Mouse (Mus musculus): ENCODE data around the gene 1700029H14Rik.
A peak's percentile ranks its signal among the peaks of the same experiment; 100 is the strongest.

Gene 1700029H14Rik

DNA sequence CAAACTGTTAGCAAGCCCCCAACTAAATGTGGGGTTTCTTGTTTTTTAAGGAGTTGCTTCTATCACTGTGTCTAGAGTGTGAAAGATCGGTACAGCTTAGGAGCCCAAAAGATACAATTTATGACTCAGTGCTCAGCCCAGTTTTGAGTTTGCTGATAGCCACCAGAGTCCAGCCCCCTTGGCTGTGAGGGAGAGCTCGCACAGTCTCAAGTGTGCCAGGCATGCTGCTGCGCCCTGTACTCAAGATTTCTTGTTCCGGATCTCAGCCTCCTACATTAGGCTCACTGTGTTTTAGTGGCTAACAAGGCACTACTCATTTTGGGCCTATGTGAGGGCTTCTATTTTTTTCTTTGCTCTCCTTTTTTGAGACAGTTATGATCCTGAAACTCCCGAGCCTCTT, 22.1 kb downstream of the 1700029H14Rik start:
- DNase-seq = no peak

DNA sequence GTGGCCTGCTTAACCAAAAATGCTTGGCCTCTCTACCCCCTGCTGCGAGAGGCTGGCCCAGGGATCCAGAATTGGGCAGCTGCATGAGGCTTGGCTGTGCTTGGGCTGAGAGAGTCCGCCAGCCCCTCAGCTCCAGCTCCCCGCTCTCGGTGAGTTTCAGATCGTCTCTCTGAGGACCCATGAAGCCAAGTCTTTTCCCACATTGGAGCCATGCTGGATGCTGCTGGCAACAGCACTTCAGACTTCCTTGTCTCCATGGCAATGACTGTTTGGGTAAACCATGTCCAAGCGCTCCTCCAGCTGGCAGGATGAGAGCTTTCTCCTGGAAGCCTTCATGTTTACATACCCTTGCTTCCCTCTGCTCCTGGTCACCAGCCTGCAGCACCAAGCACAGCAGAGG, 23.4 kb downstream of the 1700029H14Rik start:
- DNase-seq = peak; percentile 76

DNA sequence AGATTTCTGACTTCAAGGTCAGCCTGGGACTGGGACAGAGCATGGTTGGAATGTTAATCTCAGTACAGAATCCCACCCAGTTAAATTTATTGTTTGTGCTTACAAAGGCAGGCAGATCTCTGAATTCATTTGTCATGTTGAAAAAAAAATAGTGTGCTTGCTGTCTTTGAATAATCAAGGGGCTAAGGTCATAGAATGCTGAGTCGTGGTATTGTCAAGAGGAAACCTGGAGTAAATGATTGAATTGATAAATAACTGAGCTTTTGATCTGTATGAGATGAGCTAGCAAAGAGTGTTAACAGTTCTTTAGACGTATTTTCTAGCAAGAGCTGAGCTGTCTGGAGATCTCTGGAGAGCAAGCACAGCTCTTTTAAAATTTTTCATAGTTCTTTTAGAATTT, 25.2 kb downstream of the 1700029H14Rik start:
- DNase-seq = peak; percentile 65

DNA sequence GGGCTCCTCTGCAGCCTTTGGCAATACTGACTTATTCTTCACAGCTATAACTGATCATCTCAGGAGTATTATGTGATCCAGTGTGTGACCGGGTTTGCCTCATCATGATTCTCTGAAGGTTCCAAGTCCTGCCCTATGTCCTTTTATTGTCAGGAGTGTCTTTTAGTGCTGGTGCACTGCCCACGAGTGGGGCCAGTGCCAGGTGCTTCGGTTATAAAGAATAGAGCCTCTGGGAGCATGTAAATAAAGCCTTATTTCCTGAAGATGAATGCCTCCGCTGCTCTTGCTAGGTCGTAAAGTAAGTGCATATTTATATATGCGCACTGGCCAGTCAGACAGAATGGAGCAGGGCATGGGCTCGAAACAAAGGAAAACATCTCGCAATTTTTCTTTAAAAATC, 29.1 kb downstream of the 1700029H14Rik start:
- no peak for DNase-seq

DNA sequence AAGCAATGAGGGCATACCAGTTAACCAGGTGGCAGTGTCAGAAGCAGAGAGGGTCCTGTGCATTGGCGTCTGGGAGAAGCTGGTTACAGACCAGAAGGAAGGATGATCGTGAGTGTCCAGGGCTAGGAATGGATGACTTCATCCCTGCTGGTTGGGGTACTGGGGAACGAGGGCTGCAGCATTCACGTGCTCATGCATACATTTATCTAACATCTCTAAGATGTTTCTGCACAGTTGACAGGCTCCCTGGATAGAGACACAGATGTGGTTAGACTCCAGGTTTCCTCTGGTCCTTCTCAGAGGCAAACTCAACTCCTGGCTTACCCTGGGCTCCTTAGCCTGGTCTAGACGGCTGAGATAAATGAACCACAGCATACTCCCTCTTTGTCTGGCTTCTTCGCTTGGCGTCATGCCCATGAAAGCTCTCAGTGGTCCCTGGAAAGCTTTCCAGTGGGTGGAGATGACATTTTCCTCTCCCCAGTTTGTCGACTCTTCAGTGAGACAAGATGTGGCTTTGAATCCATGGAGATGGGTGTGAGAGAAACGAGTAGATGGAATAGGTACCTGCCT, 30.6 kb downstream of the 1700029H14Rik start:
- no peak for DNase-seq

DNA sequence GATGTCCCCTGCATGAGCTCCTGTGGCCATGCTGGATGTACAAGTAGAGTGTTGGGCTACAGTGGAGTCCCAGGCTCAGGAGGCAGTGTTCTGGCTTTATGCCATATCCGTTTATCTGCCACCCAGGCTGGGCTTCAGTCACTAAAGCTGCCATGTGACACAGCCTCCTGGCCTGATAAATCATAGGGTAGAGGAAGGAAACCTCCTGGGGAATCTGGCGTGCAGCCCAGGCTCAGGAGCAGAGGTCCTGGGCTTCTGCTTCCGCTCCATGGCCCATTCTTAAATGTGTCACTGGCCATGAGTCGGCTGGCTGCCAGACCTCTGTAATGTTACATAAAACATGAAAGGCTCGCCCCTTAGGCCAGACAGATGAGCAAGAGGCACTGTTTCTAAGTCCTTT, 31.3 kb downstream of the 1700029H14Rik start:
- DNase-seq = peak; percentile 99

DNA sequence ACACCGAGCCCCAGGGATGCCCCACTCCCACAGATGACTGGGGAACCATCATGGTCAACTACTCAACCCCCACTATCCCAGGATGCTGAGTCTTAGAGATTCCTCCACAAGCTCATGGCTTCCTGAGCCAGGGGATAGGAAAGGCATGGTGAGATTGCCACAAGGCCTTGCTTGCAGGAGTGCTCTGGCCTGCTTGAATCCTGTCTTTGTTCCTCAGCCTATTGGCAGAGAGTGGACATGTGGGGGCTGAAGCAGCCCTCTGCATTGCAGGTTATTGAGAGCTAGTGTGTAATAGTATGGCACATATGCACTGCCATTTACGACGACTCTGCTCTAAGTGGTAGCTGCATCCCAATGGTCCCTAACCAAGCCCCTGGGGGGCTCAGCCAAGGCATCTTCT, 31.9 kb downstream of the 1700029H14Rik start:
- no peak for DNase-seq

DNA sequence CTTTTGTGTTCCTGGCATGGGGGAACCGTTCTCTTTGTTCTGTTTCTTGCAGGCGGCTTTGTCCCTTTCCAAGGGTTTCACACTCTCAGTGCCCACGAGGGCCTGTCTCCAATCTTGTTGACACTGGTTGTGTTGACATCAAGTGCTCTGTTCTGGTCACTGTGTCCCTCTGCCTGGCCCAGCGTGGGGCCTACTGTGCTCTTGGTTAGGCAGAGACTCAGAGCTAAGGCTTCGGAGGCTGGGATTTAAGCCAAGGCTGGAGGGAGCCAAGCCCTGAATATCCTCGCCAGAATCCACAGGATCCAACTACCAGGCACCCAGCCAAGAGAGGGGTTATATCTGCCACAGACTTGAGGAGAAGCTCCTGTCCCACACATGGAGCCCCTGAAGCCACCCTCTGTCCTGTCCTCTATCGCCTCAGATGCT, 32.4 kb downstream of the 1700029H14Rik start:
- DNase-seq = peak; percentile 92

DNA sequence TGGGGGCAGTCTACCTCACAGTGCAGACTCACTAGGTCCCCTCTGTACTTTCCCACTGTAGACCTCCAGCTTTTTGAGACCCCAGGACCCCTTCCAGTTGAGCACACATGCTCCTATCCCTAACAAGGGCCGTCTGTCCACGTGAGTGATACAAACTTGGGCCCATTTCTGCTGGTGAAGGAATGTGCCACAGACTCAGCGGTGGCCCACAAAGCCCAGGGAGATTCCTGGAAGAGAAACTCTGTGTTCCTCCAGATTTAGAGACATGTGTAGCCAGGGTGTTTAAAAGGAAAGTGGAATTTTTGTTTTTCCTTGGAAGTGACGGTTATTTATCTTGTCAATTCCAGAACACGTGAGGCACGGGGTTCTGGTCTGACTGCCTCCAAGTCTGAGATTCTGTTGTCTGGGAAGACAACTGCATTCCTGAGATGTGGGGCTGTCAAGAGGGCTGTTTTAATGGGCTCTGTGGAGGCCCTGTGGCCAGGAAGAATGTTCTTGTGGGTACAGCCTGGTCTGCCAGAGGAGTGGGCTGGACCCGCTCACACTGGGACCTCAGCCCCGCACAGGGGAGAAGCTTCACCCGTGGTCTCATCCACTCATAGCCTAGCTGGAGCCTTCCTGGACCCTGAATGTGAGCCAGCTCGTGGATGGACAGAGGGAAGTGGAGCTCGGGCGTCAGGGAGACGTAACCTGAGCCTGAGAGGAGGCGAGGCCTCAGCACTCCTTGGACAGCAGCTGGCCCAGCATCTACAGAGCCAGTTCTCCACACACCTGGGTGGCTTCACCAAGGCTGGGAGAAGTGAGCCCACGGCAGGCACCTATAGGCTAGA, 33.0 kb downstream of the 1700029H14Rik start:
- DNase-seq = peak; percentile 63

DNA sequence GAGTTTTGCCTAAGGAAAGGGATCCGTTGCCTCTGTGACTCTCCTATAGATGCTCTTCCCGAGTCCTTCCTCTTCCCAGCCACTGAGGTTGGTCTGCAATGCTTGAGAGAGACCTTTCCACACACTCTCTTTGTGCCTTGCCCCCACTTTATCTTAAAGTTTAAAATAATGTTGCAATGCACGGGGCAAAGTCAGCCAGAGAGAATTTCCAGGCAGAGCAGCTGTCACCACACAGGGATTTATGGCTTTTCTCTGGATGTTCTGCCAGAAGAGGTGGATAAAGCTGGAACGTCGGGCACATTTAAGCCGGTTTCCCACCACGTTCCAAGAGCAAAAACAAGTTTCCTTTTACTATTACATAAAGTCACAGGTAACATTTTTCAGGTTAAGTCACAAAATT, 40.9 kb downstream of the 1700029H14Rik start:
- no peak for DNase-seq

DNA sequence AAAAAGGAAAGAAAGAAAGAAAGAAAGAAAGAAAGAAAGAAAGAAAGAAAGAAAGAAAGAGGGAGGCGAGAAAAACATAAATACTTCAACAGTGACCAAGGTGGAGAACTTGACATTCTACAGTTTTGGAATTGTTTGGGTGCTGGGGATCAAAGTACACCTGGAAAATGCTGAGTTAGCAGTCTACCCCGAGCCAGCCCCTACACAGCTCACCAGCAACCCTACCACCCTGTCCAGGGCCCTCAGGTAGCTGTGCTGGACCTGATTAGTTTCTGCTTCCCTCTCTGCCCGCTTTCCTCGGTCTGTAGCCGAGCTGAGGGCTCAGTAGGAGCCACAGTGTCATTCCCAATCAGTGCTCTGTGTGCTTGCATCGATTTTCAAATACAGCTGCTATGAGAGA, 41.9 kb downstream of the 1700029H14Rik start:
- peak; percentile 48 for DNase-seq

DNA sequence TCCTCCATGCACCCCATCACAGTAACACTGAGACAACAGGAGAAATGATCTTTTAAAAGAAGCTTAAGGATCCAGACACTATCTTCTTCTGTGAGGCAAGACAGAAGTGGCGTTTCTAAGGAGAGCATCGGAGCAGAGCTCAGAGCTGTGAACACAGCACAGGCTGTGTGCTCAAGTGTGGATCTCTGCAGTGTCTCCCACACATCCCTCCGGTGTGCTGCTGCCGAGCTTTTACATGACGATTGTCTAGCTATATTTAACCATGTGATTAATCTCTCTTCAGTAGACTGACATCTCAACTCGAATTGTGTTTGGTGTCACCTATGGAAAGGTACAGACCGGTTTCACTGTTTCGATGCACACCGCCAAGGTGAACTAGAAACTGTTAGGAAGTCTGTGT, 42.8 kb downstream of the 1700029H14Rik start:
- DNase-seq = no peak

DNA sequence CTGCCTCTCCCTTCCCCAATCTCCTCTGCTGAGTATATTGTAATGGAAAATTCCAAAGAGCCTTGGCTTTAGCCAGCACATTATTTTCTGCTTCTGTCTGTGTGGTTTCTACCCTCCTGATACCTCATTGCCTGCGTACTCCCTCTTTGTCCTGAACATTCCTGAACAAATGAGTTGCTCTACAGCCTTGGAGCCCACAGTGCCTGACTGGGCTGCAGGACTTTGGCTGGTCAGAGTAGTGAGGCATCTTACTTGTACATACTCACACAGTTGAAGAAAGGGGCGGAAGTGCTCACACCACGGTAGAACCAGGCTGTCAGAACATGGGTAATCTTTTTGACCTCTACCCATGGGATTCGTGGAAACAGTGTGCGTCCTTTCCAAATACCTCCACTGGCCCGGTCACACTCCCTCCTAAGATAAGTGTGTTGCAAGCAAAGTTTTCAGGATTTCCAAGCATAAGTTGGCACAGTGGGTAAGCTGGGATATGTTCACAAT, 44.9 kb downstream of the 1700029H14Rik start:
- no peak for DNase-seq

DNA sequence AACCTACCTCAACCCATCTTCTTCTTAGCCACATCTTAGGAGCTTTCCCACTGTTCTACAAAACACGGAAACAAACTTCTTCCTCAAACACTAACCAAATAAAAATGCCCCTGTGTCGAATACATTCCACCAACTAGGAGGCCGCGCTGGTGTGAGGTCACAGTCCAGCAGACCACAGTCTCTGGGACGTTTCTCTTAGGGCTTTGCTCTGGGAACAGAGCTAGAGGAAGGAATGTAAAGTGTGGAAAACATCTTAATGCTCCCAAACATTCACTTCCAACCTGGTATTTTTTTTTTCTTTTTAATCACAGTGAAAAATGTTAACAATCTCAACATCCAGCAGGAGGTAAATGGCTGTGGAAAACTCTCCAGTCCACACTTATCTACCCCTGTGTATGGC, 45.5 kb downstream of the 1700029H14Rik start:
- DNase-seq = no peak

DNA sequence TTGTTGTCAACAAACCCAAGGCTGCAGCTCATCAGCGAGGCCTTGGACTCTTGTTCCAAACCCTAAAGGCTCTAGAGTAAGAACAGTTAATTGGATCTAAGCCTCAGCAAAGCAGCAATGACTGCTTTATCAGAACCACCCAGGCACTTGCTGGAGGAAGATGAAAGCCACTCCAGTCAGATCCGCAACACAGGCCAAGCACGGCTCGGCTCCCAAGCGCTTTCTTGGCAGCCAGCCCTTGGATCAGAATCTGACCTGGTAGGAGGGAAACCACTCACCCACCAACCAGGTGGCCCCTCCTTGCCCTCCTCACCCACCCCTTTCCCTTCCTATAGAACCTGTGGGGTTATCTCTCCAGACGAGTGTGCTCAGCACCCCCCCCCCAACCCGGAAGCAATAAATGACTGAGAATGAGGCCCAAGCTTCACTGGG, 46.2 kb downstream of the 1700029H14Rik start:
- DNase-seq = peak; percentile 57

DNA sequence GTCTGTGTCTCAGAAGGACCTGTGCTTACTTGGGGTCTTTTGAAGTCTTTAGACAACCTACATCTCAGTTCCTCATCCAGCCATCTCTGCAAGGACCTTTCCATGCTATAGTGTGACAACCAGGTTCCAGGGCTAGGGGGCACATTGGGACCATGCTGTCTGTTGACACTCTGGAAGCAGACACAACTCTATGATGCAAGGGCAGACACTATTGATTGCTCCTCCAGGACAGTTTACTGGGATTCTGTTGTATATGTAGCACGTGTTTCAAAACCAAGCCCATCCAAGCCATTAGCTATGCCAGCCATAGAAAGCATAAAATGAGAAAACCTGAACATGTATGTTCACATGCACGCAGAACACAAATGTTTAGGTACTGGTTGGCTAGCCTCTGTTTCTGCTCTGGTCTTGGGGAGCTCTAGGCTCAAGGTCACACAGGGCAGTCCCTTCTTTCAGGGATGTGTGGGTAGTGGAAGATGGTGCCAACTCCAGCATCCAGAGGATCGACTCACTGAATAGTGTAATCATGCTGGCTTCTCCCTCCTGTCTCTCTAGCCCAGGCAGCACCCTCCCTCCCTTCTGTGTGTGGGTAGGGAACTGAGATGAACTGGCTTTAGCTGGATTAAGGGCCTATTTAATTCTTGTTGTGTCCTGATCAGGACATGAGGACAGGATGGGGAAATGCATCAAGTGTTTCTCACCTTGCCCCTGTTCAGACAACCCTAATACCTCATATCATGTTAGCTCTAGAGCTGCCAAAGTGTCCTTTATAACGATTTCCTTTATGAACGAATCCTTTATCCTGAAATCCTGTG, 48.5 kb downstream of the 1700029H14Rik start:
- DNase-seq = no peak

DNA sequence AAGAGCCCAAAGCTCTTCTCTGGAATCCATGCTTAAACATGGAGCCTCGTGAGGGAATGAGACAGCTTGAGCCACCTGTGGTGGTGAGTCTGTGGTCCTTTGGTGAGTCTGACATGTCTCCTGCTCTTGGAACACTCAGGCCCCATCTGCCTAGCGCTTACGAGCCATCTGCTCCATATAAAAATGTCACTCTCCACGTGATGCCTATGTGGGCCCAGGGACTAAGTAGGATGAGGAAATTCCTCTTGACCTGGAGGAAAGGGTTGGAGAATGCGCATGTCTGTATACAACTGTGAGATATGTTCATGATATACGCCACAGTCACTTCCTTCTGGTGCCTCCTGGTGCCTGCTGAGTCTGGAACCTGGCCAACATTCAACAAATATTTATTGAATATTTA, 49.6 kb downstream of the 1700029H14Rik start:
- no peak for DNase-seq

DNA sequence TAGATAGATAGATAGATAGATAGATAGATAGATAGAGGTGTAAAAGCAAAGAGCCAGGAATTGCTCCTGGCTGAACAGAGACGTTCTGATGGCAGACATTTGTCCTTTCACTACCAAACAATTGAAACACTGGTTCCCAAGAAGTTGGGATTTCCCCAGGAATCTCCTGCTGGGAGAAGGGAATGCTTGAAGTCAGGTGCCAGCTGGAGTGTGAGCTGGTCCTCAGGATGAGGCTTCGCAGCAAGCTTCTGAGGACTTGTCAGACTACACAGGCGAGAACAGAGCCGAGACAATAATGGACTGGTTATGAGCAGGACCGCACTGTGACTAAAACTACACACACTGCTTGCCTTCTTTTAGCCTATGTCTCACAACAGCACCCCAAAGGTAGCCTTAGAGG, 50.2 kb downstream of the 1700029H14Rik start:
- no peak for DNase-seq

DNA sequence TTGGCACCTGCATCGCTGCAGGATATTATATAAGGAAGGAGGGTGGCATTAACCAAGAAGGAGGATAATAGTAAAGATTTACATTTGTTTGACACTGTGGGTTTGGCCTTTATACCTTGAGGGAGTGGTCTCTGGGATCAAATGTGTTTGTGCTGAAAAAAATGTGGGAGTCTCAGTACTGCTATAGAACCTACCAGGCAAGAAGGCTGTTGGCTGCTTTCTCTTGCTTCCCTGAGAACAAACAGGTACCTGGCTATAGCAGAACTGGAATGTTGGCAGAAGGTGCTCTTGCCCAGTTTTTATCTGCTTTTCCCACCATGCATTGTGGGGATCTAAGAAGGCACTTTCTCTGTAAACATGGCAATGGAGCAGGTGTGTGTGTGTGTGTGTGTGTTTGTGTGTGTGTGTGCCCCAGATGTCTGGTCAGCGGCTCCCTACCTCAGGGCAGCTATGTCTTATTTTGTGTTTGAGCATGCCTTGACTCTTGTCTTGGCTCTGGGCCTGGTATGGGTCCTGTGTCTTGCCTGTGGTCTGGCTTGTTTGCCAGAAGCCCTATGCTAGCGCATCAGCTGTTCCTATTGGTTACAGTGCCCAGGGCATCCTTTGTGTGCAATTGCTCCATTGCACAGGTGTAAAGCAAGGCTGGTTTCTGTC, 54.9 kb downstream of the 1700029H14Rik start:
- no peak for DNase-seq

DNA sequence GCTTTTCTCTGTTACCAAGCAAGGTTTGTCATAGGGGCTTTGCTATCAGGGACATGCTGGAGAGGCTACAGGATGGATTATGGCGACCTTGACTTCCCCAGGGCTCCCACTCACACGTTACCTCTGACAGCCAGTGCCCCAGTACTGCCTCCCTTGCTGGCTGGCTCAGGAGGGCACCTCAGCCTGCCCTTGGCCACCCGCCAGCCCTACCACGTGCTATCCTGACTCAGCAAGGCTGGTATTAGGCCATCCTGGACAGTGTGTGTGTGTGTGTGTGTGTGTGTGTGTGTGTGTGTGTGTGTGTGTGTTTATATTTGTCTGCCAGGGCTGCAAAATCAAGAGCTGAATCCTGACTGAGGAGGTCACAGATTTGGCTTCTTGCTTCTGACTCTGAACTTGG, 55.4 kb downstream of the 1700029H14Rik start:
- peak; percentile 97 for DNase-seq

DNA sequence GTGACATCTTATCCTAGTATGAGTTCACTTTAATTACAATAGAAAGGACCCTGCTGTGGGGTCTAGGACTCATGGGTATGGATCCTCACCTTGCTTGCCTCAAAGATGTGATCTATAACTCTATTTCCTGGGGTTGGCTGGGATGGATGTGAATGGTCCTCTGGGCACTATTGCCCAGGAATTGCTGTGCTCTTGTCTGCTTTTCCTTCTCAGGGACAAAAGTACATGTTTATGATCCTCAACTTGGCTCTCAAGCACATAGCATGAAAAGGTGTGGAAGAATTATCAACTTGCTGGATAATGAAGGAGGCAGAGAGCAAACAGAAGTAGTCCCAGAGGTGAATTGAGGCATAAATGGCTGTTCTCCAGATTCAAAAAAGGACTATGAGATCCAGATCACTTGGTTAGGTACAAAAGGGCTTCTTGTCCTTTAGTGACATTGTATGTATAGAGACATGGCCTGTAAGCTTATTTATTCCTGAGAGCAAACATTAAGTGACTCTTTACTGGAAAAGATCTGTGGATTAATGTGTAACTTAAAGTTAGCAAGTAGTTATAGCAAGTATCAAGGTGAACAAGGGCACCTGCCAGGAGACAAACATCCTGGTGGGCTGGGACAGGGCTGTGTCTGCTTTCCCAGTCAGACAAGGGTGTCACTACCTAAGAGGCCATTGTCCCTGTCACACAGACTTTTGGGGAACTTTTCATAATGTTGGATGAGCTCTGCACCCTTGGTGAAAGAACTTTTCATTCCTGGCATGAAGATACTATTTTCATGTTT, 57.2 kb downstream of the 1700029H14Rik start:
- DNase-seq = peak; percentile 81

DNA sequence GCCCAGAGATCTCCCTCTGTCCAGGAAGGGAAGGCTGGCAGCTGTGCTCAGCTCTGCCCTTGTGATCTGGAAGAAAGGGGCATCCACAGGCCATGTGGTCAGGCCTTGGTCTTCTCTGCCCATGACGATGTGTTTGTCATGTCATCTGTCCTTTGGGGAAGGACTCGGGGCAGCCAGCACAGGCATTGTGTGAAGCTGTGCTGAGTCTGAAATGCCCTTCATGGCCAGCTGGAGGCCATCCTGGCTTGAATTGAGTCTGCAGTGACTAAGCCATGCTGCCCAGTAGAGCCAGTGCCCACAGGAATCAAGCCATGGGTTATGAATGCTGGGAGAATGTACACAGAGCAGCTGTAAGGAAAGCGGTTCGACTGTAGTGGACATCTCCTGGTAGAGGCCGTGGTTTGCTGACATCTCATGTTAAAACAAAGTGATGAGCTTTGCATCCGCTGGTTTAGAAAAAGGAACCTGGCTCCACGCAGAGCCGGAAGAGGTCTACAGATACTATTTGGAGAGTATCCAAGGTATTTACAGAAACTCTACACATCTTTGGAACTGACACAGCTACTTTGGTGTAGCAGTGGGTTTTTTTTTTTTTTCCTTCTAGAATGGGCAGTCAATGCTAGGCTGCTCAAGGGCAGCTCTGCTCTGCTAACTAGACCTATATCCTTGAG, 58.2 kb downstream of the 1700029H14Rik start:
- no peak for DNase-seq

All from kidney, adult 9 months (tissue).